Mouse (Mus musculus): ENCODE data around the gene Prkar2b.

GRCm38 (mm10) chr12:32104451-32104862 lies 43.4 kb upstream of the Prkar2b start:
- TF ChIP-seq CTCF (IDR thresholded peaks at IDR 0.05; ENCODE audit: low read depth, low read length) (no peak), POLR2A (IDR thresholded peaks at IDR 0.05; ENCODE audit: borderline replicate concordance, low read depth, low read length) (no peak)
